Mouse (Mus musculus): Measurements from ENCODE around the gene Plppr3.
A peak's percentile ranks its signal among the peaks of the same experiment; 100 is the strongest.

The Plppr3 gene

GRCm38 (mm10) chr10:79874290-79874862 lies at the start of gene Plppr3, which contains the start of gene Prtn3:
TSS of gene Plppr3 (minus strand) at chr10:79874634.
TSS of gene Prtn3 (plus strand) at chr10:79874476.
- DNase-seq (ENCODE audit: low spot score): no peak

DNA sequence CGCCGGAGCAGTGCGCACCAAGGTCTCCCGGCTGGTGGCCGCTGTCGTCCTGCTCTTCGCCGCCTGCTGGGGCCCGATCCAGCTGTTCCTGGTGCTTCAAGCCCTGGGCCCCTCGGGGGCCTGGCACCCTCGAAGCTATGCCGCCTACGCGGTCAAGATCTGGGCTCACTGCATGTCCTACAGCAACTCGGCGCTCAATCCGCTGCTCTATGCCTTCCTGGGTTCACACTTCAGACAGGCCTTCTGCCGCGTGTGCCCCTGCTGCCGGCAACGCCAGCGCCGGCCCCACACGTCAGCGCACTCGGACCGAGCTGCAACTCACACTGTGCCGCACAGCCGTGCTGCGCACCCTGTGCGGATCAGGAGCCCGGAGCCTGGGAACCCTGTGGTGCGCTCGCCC lies 47.1 kb upstream of the Plppr3 start:
- no peak for DNase-seq (ENCODE audit: low spot score)

GRCm38 (mm10) chr10:79920958-79921535 lies 46.6 kb upstream of the Plppr3 start, which contains the start of gene R3hdm4:
TSS of gene R3hdm4 (minus strand) at chr10:79921208.
- no peak for DNase-seq (ENCODE audit: low spot score)

GRCm38 (mm10) chr10:79920056-79920890 lies 45.8 kb upstream of the Plppr3 start:
- no peak for DNase-seq (ENCODE audit: low spot score)

DNA sequence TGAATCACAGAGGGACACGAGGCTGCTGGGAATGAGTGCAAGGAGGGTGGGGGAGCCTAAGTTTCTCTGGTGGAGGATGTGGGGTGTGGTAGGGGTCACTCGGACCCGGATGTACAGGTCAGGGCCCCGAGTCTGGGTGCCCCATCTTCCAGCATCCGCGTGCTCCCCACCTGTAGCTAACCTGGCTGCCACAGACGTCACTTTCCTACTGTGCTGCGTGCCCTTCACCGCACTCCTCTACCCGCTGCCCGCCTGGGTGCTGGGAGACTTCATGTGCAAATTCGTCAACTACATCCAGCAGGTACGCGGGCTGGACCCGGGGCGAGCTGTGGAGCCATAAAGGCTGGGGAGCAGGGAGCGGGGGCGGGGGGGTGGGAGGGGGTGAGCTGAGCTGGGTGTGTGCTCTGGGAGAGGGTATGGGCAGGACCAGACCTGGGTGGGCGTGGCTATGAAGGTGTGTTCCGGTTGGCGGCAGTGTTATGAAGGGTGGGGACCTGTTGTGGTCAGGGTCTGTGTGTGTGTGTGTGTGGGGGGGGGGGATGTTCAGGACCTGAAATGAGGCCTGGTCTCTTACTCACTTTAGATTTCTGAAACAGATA lies 44.9 kb upstream of the Plppr3 start:
- DNase-seq (ENCODE audit: low spot score): no peak

GRCm38 (mm10) chr10:79918231-79919078 lies 44.0 kb upstream of the Plppr3 start:
- no peak for DNase-seq (ENCODE audit: low spot score)

- no peak for DNase-seq (ENCODE audit: low spot score)
Observed at GRCm38 (mm10) chr10:79917532-79918100, 43.2 kb upstream of the Plppr3 start.

GRCm38 (mm10) chr10:79916808-79917531 lies 42.5 kb upstream of the Plppr3 start, which contains the start of gene Kiss1r:
TSS of gene Kiss1r (plus strand) at chr10:79916971.
- peak; percentile 68 for DNase-seq (ENCODE audit: low spot score)

DNA sequence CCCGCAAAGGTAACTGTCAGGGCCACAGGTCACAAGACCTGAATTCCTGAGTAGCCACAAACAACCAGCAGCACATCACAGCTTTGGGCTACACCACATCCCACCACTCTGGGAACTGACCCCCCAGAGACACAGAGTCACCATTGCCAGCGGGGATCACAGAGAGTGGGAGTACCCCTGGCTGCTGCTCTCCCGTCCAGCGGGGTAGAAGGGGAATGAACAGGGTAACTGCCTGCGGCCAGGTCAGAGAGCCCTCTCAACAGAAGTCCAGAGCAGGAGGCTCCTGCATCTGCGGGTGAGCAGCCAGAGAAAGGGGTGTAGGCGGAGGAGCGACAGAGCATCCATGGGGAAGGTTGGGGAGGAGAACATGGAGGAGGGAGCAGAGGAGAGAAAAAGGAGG lies 41.6 kb upstream of the Plppr3 start:
- no peak for DNase-seq (ENCODE audit: low spot score)

GRCm38 (mm10) chr10:79914948-79915596 lies 40.6 kb upstream of the Plppr3 start:
- DNase-seq (ENCODE audit: low spot score): no peak

DNA sequence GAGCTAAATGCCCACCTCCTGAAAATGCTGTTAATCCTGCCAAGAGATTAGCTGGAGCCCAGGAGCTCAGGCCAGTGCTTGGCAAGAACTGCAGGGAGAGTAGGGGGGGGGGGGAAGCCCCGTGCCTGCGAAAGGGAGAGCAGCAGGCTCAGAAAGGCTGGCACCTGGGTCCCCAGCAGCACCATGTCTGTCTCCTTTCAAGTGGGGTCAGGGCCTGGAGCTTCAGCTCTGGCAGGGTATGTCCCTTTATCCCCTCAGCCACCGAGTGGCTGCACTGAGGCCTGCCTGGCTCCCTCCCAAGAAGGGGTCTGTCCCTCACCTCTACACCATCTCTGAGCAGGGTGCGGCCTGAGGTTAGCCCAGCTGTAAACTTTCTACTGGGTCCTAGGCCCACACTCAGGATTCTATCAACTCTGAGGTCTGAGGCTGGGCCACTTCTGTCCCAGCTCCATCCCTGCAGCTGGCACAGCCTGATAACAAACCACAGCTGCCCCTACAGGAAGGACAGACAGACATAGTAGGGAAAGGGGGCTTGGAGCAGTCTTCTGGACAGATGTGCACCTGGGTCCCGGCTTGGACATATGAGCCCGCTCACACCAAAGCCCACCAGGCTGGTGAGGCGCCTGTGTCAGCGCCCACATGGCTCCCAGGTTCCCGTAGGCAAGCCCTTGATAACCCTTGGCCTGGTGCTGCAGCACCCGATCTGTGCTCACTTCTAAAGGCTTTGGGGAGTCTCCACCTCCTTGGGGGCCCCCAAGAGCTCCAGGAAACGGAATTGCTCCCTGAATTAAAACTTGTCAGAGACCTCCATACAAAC lies 39.9 kb upstream of the Plppr3 start:
- peak; percentile 69 for DNase-seq (ENCODE audit: low spot score)

- no peak for DNase-seq (ENCODE audit: low spot score)
Observed at GRCm38 (mm10) chr10:79912412-79912811, 38.0 kb upstream of the Plppr3 start.

GRCm38 (mm10) chr10:79910556-79910955 lies 36.1 kb upstream of the Plppr3 start, which contains the start of gene Gm26602:
TSS of gene Gm26602 (plus strand) at chr10:79910856.
- no peak for DNase-seq (ENCODE audit: low spot score)

DNA sequence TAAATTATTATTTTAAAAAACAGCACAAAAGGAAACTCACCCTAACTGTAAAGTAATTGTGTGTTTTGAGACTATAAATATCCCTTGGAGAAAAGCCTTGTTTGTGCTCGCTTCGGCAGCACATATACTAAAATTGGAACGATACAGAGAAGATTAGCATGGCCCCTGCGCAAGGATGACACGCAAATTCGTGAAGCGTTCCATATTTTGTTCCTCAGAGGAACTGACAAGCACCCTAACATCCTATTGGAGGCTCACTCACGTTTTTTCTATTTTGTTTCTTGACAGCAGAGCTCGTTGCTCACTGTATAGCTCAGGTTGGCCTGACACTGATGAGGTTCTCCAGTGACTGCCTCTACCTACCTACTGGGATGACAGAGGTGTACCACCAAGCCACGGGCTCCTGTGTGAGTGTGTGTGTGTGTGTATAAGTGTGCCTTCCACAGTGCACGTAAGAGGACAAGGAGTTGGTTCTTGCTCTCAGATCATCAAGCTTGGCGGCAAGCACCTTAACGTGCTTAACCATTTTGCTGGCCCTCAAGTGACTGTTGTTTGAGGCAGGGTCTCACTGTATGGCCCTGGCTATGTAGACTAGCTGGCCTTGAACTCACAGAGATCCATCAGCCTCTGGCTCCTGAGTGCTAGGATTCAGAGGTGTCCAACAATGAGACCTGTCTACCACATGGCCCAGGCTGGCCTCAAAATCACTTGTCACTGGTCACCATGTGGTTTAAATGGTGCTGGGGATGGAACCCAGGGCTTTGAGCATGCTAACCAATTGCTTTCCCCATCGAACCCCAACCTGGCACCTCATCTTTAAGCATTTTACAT lies 34.9 kb upstream of the Plppr3 start:
- peak; percentile 53 for DNase-seq (ENCODE audit: low spot score)

DNA sequence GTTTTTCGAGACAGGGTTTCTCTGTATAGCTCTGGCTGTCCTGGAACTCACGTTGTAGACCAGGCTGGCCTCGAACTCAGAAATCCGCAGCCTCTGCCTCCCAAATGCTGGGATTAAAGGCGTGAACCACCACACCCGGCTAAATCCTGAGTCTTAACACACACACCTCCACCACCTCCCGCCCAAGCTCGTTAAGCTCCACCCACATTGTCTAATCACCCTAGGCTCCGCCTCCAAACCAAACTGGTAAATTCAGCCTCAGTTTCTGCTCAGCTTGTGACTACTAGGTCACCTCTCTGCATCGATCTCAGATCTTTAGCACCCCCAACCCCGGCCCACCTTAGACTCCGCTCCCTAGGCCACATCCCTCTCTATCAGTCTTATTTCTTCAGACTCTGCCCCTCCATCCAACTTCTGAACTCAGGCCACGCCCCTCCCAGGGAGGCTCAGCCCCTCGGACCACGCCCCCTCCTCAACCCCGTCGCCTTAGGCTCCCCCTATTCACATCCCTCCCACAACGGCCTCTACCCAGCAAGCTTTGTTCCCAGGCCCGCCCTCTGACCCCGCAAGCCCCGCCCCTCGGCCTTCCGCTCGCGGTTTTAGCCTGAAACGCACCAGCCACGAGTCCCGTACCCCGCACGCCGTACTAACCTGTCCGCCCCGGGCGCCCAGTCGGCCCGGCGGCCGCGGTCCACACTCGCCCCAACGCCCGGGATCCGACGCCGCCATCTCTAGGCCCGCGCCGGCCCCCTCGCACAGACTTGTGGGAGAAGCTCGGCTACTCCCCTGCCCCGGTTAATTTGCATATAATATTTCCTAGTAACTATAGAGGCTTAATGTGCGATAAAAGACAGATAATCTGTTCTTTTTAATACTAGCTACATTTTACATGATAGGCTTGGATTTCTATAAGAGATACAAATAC lies 34.0 kb upstream of the Plppr3 start, which contains the start of gene Med16:
Gene Med16 (minus strand): TSS at position 757 of the 925 bp plus-strand sequence.
- peak; percentile 93 for DNase-seq (ENCODE audit: low spot score)

DNA sequence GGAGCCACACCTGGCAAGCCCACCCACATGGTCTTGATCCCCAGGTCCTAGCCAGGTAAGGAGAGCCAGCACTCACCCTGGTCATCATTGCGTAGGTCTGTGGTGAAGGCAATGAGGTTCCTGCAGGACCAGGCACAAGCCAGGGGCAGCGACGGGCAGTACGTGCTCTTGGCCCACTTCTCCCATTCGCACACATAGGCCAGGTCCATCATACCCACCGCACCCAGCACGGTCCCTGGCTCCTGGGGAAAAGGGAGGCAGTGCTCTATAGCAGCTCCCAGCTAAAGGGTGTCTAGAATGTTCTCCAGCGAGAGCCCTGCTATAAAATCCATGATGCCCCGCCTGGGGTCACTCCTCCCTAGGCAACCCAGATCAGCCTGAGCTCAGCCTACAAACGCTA lies 33.0 kb upstream of the Plppr3 start:
- DNase-seq (ENCODE audit: low spot score): no peak

- no peak for DNase-seq (ENCODE audit: low spot score)
Observed at GRCm38 (mm10) chr10:79906712-79907111, 32.3 kb upstream of the Plppr3 start.
